Mouse (Mus musculus): Measurements from ENCODE around the gene Sarm1.
"Not testable (repeated sequence)": the region's sequence is repeated elsewhere in the genome, so short reads cannot be mapped to it uniquely, and the experiment has no call there.

Gene Sarm1

GRCm38 (mm10) chr11:78497544-78498522 lies at the start of gene Sarm1:
TSS of gene Sarm1 (minus strand) at chr11:78497754.
- peak; percentile 87 for DNase-seq (ENCODE audit: low spot score)

- DNase-seq (ENCODE audit: low spot score) = no peak
Observed at GRCm38 (mm10) chr11:78545181-78545580, 47.6 kb upstream of the Sarm1 start.

GRCm38 (mm10) chr11:78544449-78545111 lies 47.0 kb upstream of the Sarm1 start:
- no peak for DNase-seq (ENCODE audit: low spot score)

- no peak for DNase-seq (ENCODE audit: low spot score)
Observed at GRCm38 (mm10) chr11:78540358-78540757, 42.8 kb upstream of the Sarm1 start.

- DNase-seq (ENCODE audit: low spot score) = no peak
Observed at GRCm38 (mm10) chr11:78536690-78537084, 39.1 kb upstream of the Sarm1 start.

- DNase-seq (ENCODE audit: low spot score) = peak; percentile 96
Observed at GRCm38 (mm10) chr11:78536080-78536689, 38.6 kb upstream of the Sarm1 start, which contains the start of the genes Tnfaip1 and Ift20. TSS of gene Tnfaip1 (minus strand) at chr11:78536332. TSS of gene Ift20 (plus strand) at chr11:78536361.

- no peak for DNase-seq (ENCODE audit: low spot score)
Observed at GRCm38 (mm10) chr11:78535376-78536079, 38.0 kb upstream of the Sarm1 start.

- DNase-seq (ENCODE audit: low spot score) = no peak
Observed at GRCm38 (mm10) chr11:78534516-78534915, 37.0 kb upstream of the Sarm1 start.

GRCm38 (mm10) chr11:78531515-78531914 lies 34.0 kb upstream of the Sarm1 start:
- not testable (repeated sequence) for DNase-seq (ENCODE audit: low spot score)

GRCm38 (mm10) chr11:78531046-78531445 lies 33.5 kb upstream of the Sarm1 start:
- DNase-seq (ENCODE audit: low spot score) = no peak

GRCm38 (mm10) chr11:78530001-78530400 lies 32.4 kb upstream of the Sarm1 start:
- DNase-seq (ENCODE audit: low spot score) = no peak

- no peak for DNase-seq (ENCODE audit: low spot score)
Observed at GRCm38 (mm10) chr11:78528714-78529113, 31.2 kb upstream of the Sarm1 start.

GRCm38 (mm10) chr11:78524838-78525237 lies 27.3 kb upstream of the Sarm1 start:
- no peak for DNase-seq (ENCODE audit: low spot score)

- DNase-seq (ENCODE audit: low spot score) = no peak
Observed at GRCm38 (mm10) chr11:78523241-78523955, 25.8 kb upstream of the Sarm1 start.

GRCm38 (mm10) chr11:78522481-78522997 lies 25.0 kb upstream of the Sarm1 start:
- no peak for DNase-seq (ENCODE audit: low spot score)

- DNase-seq (ENCODE audit: low spot score) = no peak
Observed at GRCm38 (mm10) chr11:78521880-78522279, 24.3 kb upstream of the Sarm1 start.

- DNase-seq (ENCODE audit: low spot score) = no peak
Observed at GRCm38 (mm10) chr11:78518931-78519330, 21.4 kb upstream of the Sarm1 start.

GRCm38 (mm10) chr11:78515549-78516325 lies 18.2 kb upstream of the Sarm1 start:
- no peak for DNase-seq (ENCODE audit: low spot score)

- no peak for DNase-seq (ENCODE audit: low spot score)
Observed at GRCm38 (mm10) chr11:78513106-78513790, 15.7 kb upstream of the Sarm1 start.

Measured in spleen, adult 12 weeks (tissue).